Mouse (Mus musculus) ovary, postnatal 14 days (tissue): Measurements from ENCODE around the gene Alb.

Source experiments
- DNase-seq: peaks from one replicate; pipeline ENCODE4 v3.0.0; 2022; ENCODE audit warnings: low spot score

The Alb gene

DNA sequence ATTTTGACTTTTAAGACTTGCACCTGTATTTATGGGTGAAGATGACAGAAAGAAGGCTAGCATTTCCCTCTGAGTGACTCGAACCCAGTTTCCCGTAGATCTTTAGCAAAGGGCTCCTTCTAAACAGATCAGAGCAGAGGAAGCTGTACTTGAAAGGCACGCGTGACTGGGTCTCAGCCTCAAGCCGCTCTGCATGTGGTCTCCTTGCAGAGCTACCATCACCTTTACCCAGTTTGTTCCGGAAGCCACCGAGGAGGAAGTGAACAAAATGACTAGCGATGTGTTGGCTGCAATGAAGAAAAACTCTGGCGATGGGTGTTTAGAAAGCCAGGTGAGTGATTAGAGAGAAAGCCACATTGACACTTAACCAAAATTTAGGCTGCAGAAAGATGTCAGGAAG, 31.7 kb downstream of the Alb start:
- DNase-seq = no peak

DNA sequence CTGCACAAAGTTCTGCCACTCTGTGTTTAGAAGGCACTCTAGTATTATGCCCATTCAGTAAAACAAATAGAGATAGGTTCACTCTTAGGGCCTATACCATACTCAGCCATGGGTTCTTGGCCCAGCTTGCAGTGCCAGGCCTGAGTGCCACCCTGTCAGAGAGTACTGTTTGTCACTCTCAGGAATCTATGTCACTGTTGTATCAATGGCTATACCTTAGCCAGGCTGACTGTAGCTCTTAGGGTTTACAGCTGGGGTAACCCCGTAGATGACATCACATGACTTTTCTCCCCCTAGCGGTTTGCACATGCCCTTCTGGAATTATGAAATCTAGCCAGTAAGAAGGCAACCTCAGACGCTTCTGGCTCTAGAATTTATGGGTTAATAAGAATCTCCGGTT, 33.6 kb downstream of the Alb start:
- DNase-seq = no peak

DNA sequence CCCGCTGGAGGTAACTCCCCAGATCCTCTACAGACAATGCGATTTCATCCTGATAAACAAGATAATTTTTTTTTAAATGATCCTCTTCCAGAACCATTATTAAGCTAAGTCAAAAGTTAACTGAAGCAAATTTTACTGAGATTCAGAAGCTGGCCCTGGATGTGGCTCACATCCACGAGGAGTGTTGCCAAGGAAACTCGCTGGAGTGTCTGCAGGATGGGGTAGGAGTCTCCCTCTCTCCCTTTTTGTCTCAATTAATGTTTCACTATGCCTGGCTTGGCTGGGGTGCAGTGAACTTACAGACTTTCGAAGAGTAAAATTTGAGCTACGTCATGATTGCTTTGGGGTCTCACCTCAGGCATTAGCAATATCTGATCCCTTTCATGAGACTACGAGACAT, 38.8 kb downstream of the Alb start:
- no peak for DNase-seq

DNA sequence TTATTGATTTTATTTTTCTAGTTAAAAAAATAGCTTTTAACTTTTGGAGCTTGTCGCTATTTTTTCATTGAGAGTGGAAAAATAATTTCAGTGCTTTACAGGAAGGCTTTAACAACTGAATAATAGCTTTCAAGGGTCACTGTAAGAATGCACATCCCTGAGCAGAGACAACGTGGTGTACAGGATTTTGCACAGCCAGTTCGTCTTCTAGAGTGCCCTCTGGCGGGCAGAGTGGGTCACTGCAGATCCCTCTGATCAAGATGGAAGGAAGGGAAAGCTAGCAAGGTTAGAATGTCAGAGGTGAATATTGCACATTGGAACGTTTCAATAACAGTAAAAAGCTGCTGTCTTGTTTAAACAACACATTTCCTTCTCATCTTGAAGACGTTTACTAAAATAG, 40.0 kb downstream of the Alb start:
- peak; percentile 69 for DNase-seq

DNA sequence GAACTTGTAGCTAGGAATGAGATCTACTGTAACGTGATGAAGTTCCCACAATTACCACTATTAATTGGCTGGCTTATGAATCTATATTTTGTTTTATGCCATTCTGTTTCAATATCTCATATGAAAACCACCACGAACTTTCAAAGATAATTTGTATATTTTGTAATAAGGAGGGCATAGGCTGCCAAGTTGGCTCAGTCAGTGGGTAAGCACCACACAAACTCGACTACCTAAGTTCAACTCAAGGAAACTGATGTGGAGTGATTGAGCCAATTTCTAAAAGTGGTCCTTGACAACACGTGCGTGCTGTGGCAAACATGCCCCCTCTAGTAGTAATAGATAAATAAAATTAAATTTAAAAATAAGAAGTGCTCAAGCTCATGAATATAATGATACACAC, 41.1 kb downstream of the Alb start:
- no peak for DNase-seq

DNA sequence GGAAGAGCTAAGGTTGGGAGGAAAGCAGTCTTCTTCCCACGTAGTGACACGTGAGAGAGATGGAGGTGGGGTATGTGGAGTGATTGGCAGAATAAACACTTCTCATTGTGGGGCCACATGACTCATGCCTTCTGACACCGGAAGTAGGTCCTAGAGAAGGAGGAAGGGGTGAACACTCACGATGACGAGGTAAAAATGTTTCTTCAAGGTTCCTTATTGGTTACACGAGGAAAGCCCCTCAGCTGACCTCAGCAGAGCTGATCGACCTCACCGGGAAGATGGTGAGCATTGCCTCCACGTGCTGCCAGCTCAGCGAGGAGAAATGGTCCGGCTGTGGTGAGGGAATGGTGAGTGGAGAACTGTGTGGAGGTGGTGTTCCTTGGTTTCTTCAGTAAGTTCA, 44.0 kb downstream of the Alb start:
- no peak for DNase-seq

DNA sequence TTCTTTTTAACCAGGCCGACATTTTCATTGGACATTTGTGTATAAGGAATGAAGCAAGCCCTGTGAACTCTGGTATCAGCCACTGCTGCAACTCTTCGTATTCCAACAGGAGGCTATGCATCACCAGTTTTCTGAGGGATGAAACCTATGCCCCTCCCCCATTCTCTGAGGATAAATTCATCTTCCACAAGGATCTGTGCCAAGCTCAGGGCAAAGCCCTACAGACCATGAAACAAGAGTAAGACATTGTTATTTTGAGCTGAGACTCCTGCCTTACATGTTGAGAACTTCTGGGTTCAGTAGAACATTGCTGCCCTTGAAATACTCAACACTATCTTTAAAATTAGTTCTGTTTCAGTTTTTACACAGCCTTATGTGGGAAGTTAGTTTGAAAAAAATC, 45.8 kb downstream of the Alb start:
- DNase-seq = no peak

DNA sequence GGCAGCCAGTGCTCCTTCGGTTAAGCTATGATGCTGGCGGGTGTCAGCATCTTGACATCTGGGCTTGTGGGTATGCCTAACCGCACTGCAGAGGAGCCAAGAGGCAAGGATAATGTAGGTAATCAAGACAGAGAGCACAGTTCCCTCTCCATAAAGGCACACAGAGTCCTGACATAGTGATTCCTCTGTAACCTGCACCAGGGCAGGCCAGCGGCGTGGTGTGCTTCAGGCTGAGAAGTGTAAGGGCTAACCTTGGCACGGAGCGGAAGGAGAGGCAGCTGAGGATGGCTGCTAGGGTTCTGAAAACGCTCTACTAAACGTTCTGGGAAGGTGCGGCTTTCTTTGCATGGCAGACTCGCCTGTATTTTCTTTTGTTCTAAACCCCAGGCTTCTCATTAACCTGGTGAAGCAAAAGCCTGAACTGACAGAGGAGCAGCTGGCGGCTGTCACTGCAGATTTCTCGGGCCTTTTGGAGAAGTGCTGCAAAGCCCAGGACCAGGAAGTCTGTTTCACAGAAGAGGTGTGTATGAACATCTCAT, 46.8 kb downstream of the Alb start:
- no peak for DNase-seq

DNA sequence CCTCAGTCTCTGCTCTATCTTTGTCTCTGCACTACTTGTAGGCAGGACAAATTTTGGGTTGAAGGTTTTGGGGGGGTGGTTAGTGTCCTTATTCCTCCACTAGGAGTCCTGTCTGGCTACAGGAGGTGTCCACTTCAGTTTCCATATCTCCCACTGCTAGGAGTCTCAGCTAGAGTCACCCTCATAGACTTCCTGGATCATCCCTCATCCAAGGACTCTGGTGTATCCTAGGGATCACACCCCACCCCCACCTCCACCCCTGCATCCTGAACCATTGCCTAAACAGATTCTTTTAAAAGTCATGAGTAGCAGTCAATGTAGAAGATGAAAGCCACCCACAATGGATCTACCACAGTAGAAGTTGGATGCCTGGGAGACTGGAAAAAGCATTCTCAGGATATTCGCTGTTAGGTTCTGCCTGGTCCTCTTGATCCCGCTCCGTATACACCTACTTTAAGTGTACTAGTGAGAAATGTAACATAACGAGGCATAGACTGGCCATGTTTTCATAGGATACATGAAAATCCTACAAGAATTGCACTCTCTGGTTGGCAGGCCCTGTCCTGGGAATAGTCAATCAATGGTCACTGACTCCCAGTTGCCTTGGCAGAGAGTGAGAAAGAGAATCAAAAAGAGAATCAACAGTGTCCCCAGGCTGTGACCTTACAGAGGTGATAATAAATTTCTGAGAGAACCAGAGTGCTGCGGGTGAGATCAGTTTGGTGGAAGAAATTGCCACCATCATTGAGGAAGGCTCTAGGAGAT, 49.3 kb downstream of the Alb start:
- DNase-seq = no peak

DNA sequence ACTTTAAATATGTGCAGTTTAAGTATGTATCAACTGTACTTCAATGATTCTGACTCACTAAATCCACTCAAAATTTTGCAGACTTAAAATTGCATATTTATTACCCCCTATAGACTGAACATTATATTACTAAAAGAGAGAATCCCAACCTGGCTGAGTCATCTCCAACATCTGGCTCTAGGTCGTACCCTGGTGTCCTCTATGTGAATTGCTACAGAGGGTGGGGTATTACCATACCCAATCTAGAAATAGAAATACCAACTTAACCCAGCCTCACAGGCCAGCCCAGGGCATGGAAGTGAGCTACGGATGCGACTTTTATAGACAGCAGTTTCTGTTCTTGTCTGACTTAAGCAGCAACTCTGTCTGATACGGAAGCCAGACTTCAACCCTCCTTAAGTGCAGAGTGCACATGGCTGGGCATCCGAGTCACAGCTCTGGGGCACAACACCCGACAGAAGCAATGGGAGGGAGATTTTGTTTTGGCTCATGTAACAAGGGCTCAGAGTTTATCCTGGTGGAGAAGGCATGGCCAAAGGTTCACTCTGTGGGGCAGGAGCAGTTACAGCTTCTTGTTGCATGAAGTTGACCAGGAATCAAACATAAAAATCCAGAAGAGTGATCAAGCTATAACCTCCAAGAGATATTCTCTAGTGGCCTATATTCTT, 51.7 kb downstream of the Alb start:
- no peak for DNase-seq

DNA sequence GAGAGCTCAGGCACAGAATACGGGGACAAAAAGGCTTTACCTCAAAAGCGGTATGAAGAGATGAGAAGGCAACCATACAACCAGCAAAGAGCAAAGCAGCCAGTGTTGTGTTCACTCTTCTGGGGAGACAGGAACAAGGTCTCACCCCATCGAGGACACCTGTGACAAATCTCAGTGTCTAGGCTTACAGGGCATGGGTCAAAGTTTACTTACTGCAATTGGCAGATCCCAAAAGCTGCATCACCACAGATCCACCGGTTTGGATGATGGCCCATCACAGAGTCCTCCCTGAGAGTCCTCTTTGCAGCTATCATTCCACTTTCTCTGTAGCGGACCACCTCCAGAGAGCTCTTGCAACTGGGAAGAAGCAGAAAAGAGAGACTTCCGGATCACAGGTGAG, 54.9 kb downstream of the Alb start:
- DNase-seq = no peak

DNA sequence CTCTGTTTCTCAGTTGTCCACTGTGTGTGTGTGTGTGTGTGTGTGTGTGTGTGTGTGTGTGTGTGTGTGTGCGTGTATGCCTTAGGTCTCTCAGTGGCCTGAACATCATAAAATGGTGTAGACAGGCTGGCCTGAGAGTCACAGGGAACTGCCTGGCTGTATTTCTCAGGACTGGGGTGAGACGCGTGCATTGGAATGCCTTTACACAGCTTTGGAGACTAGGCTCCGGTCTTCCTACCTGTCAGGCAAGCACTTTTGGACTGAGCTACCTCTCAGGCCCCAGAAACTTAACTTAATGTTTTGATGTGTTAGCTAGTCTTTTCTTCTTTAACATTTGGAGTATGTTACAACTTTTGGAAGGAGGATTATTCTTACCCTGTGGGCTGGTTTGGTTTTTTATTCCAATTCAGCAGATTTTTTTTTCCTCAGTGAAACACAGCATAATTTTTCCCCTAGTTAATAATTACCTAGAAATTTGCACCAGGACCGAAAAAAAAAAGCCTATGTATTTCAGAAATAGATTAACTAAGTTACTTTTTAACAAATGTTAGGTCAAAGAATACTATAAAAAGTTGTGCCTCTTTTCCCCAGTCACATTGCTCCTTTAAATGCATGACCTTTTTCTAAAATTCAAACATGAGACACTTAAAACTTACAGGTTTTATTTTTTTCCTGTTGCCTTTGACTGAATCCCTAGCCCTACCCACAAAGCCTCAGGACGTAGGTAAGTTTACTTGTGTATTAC, 57.8 kb downstream of the Alb start, which contains the start of gene Afm:
Gene Afm (plus strand): TSS at position 577 of the 745 bp plus-strand sequence.
- no peak for DNase-seq
